Mouse (Mus musculus): ENCODE data around the gene Vps33a. TPM values are rescaled to one million over a fixed set of nuclear protein-coding genes. Genes with fewer than 3 reads are reported as not detected.

The Vps33a gene
- polyA plus RNA-seq, 1 experiment, result 45.6 TPM

- TF ChIP-seq POLR2A (IDR thresholded peaks at IDR 0.05; ENCODE audit: borderline replicate concordance, extremely low read depth, insufficient read depth, insufficient read length, poor library complexity, severe bottlenecking), result no peak
- TF ChIP-seq CTCF (IDR thresholded peaks at IDR 0.05; ENCODE audit: borderline replicate concordance, extremely low read depth, insufficient read depth, insufficient read length), result no peak
- no peak for DNase-seq (ENCODE audit: low read depth)
Observed at GRCm38 (mm10) chr5:123489935-123490334, 82.9 kb downstream of the Vps33a start.

- TF ChIP-seq CTCF (IDR thresholded peaks at IDR 0.05; ENCODE audit: borderline replicate concordance, extremely low read depth, insufficient read depth, insufficient read length), result no peak
- no peak for TF ChIP-seq POLR2A (IDR thresholded peaks at IDR 0.05; ENCODE audit: borderline replicate concordance, extremely low read depth, insufficient read depth, insufficient read length, poor library complexity, severe bottlenecking)
- peak; percentile 75 for DNase-seq (ENCODE audit: low read depth)
Observed at GRCm38 (mm10) chr5:123489112-123489785, 83.6 kb downstream of the Vps33a start, which contains the start of the genes Lrrc43 and Il31. TSS of gene Lrrc43 (plus strand) at chr5:123489305. TSS of gene Il31 (minus strand) at chr5:123489489.

- TF ChIP-seq POLR2A (IDR thresholded peaks at IDR 0.05; ENCODE audit: borderline replicate concordance, extremely low read depth, insufficient read depth, insufficient read length, poor library complexity, severe bottlenecking), result no peak
- TF ChIP-seq CTCF (IDR thresholded peaks at IDR 0.05; ENCODE audit: borderline replicate concordance, extremely low read depth, insufficient read depth, insufficient read length), result no peak
- DNase-seq (ENCODE audit: low read depth), result no peak
Observed at GRCm38 (mm10) chr5:123487659-123488395, 85.0 kb downstream of the Vps33a start.

Other genes starting within 250 kb of the Vps33a start
- gene Bcl7a, start 229.2 kb downstream of the Vps33a start, polyA plus RNA-seq (2012; rRNA removed), result 46.4 and 53.2 TPM in 2 replicates
- gene Mlxip, start 178.2 kb downstream of the Vps33a start, polyA plus RNA-seq (2012; rRNA removed), result 37.5 TPM in 2 replicates
- 0.20 and 0.38 TPM in 2 replicates for gene Lrrc43, start 83.7 kb downstream of the Vps33a start, polyA plus RNA-seq (2012; rRNA removed)
- gene Il31, start 83.5 kb downstream of the Vps33a start, polyA plus RNA-seq (2012; rRNA removed), result not detected in 2 replicates
- 2.5 and 4.3 TPM in 2 replicates for gene B3gnt4, start 62.6 kb downstream of the Vps33a start, polyA plus RNA-seq (2012; rRNA removed)
- gene Diablo, start 48.9 kb downstream of the Vps33a start, polyA plus RNA-seq (2012; rRNA removed), result 97.2 and 121 TPM in 2 replicates
- gene Gm49027, start 47.5 kb downstream of the Vps33a start, polyA plus RNA-seq (2012; rRNA removed), result 10.2 and 10.3 TPM in 2 replicates
- gene Clip1, start 111.6 kb upstream of the Vps33a start, polyA plus RNA-seq (2012; rRNA removed), result 73.9 and 94.8 TPM in 2 replicates
- 79.2 and 91.8 TPM in 2 replicates for gene Zcchc8, start 148.1 kb upstream of the Vps33a start, polyA plus RNA-seq (2012; rRNA removed)
- gene Rsrc2, start 176.4 kb upstream of the Vps33a start, polyA plus RNA-seq (2012; rRNA removed), result 112 and 115 TPM in 2 replicates
- gene Kntc1, start 176.7 kb upstream of the Vps33a start, polyA plus RNA-seq (2012; rRNA removed), result 10.3 and 17.5 TPM in 2 replicates

Data from brain, embryonic 14.5 days (tissue).